Mouse (Mus musculus) ES-Bruce4 (cell line): ENCODE measurements around the gene Pkd2. TPM values are rescaled to one million over a fixed set of nuclear protein-coding genes. Genes with fewer than 3 reads are reported as not detected.
A peak's percentile ranks its signal among the peaks of the same experiment; 100 is the strongest.

Experiments
- H3K27ac ChIP-seq: 2 replicates; pipeline ENCODE4 v1.5.1; 2012; ENCODE audit warnings: low read length, inconsistent platforms; ENCODE audit not compliant: insufficient read depth
- H3K27me3 ChIP-seq: 2 replicates; pipeline ENCODE4 v1.6.1; 2012; ENCODE audit warnings: mild to moderate bottlenecking, low read length, inconsistent platforms; ENCODE audit not compliant: control insufficient read depth, poor library complexity, insufficient read depth, severe bottlenecking
- H3K36me3 ChIP-seq: 2 replicates; pipeline ENCODE4 v1.6.1; 2012; ENCODE audit warnings: inconsistent platforms, mild to moderate bottlenecking, low read length, moderate library complexity; ENCODE audit not compliant: control insufficient read depth, poor library complexity, insufficient read depth, severe bottlenecking
- H3K4me1 ChIP-seq: one replicate; pipeline ENCODE4 v1.8.1; 2011; ENCODE audit warnings: low read length; ENCODE audit not compliant: control insufficient read depth, insufficient read depth
- H3K4me3 ChIP-seq: 2 replicates; pipeline ENCODE4 v1.5.1; 2011; ENCODE audit warnings: low read depth, mild to moderate bottlenecking, low read length
- H3K9ac ChIP-seq: 2 replicates; pipeline ENCODE4 v1.6.1; 2012; ENCODE audit warnings: low read depth, mild to moderate bottlenecking, inconsistent platforms; ENCODE audit not compliant: poor library complexity, severe bottlenecking
- H3K9me3 ChIP-seq: replicated peaks from 2 replicates; pipeline ENCODE4 v1.6.1; 2012; ENCODE audit warnings: mild to moderate bottlenecking, low read length, inconsistent platforms; ENCODE audit not compliant: control insufficient read depth, poor library complexity, insufficient read depth, severe bottlenecking
- CTCF ChIP-seq: IDR thresholded peaks from one replicate; pipeline ENCODE4 v1.8.1; 2011; ENCODE audit warnings: low read depth, low read length
- EP300 ChIP-seq: IDR thresholded peaks from 2 replicates; pipeline ENCODE4 v1.6.1; 2011; ENCODE audit warnings: low read depth, low read length; ENCODE audit not compliant: insufficient read depth
- POLR2A ChIP-seq: IDR thresholded peaks from one replicate; pipeline ENCODE4 v1.8.1; 2011; ENCODE audit warnings: low read length; ENCODE audit not compliant: insufficient read depth
- polyA plus RNA-seq: library from polyadenylated mRNA; stranded (reverse); fragments of >200 nt; gene quantifications from 2 replicates; pipeline ENCODE4 v1.2.4, GENCODE M21; 2011; ENCODE audit warnings: low read depth; ENCODE audit not compliant: missing spikeins, insufficient read depth, insufficient read length

Pkd2 gene
- polyA plus RNA-seq, 1 experiment: 21.0 TPM

- no peak overlapping the region for H3K27ac ChIP-seq
These were observed 33.3 kb upstream of the Pkd2 start for GRCm38 (mm10) chr5:104425949-104426348.

GRCm38 (mm10) chr5:104432886-104433285, 26.4 kb upstream of the Pkd2 start:
- Histone ChIP-seq H3K9ac (0 out of 2 replicates have a peak overlapping the region, but pooled peaks have one; percentile 5), H3K9me3 (no peaks in the 10 kb centered on the region), H3K4me3 (no peak overlapping the region), H3K36me3 (peaks cover 17% of the 10 kb centered on the region), H3K4me1 (peaks cover 3% of the 10 kb centered on the region), H3K27me3 (no peaks in the 10 kb centered on the region), H3K27ac (0 out of 2 replicates have a peak overlapping the region, but pooled peaks have one; percentile 39)
- no peak for TF ChIP-seq POLR2A
- TF ChIP-seq CTCF: peak; percentile 16

More at GRCm38 (mm10) chr5:104425949-104426348, 33.3 kb upstream of the Pkd2 start:
- TF ChIP-seq POLR2A: no peak
- no peak for TF ChIP-seq EP300
- TF ChIP-seq CTCF: no peak
- Histone ChIP-seq H3K4me3 (no peak overlapping the region), H3K36me3 (no peaks in the 10 kb centered on the region), H3K9ac (no peak overlapping the region), H3K4me1 (no peaks in the 10 kb centered on the region), H3K9me3 (no peaks in the 10 kb centered on the region), H3K27me3 (no peaks in the 10 kb centered on the region; the same call in 1 of the 2 replicates)

GRCm38 (mm10) chr5:104433968-104434565, 25.2 kb upstream of the Pkd2 start:
- H3K4me3 ChIP-seq: peak overlapping the region; percentile 28
- peak overlapping the region; percentile 94 for H3K27ac ChIP-seq
- peaks cover 23% of the 10 kb centered on the region for H3K36me3 ChIP-seq
- peaks cover 3% of the 10 kb centered on the region for H3K4me1 ChIP-seq
- H3K9ac ChIP-seq: no peak overlapping the region
- no peaks in the 10 kb centered on the region for H3K9me3 ChIP-seq
- TF ChIP-seq CTCF: no peak
- TF ChIP-seq POLR2A: no peak
- TF ChIP-seq EP300: peak; percentile 99
- H3K27me3 ChIP-seq: no peaks in the 10 kb centered on the region

- H3K4me3 ChIP-seq: peak within 1 kb of the TSS; percentile 85
- TF ChIP-seq EP300 (0 out of 2 replicates have a peak, but pooled peaks have one; percentile 14), CTCF (no peak), POLR2A (peak; percentile 96)
- no peaks in the 10 kb centered on the region for H3K9me3 ChIP-seq
- H3K27ac ChIP-seq: peak within 1 kb of the TSS; percentile 94
- no peaks in the 10 kb centered on the region for H3K27me3 ChIP-seq
- peak within 1 kb of the TSS; percentile 81 for H3K9ac ChIP-seq
- peaks cover 3% of the 10 kb centered on the region for H3K4me1 ChIP-seq
- H3K36me3 ChIP-seq: peaks cover 27% of the 10 kb centered on the region
These were observed 24.4 kb upstream of the Pkd2 start, which contains the start of gene Spp1 for GRCm38 (mm10) chr5:104434835-104435301. Spp1 (plus strand) TSS chr5:104435118.

GRCm38 (mm10) chr5:104436406-104437076, 22.7 kb upstream of the Pkd2 start:
- Histone ChIP-seq H3K9me3 (no peaks in the 10 kb centered on the region), H3K27ac (peak overlapping the region; percentile 86), H3K9ac (peak overlapping the region; percentile 81), H3K36me3 (peaks cover 35% of the 10 kb centered on the region), H3K4me3 (peak overlapping the region; percentile 92), H3K27me3 (no peaks in the 10 kb centered on the region), H3K4me1 (peaks cover 3% of the 10 kb centered on the region)
- TF ChIP-seq CTCF (no peak), POLR2A (no peak), EP300 (no peak)

- H3K27me3 ChIP-seq: no peaks in the 10 kb centered on the region
- no peaks in the 10 kb centered on the region for H3K9me3 ChIP-seq
- peak overlapping the region; percentile 1; the same call in 1 of the 2 replicates for H3K9ac ChIP-seq
- H3K4me3 ChIP-seq: no peak overlapping the region
- H3K4me1 ChIP-seq: peaks cover 8% of the 10 kb centered on the region
- peak overlapping the region; percentile 96 for H3K27ac ChIP-seq
- no peak; the same call in 1 of the 2 replicates for TF ChIP-seq EP300
- TF ChIP-seq CTCF: no peak
- TF ChIP-seq POLR2A: no peak
- H3K36me3 ChIP-seq: peaks cover 23% of the 10 kb centered on the region
These were observed 16.9 kb upstream of the Pkd2 start for GRCm38 (mm10) chr5:104442396-104442795.
